Mouse (Mus musculus) liver, embryonic 14.5 days (tissue): ENCODE data around the gene Rtf2.

Source experiments
- CTCF ChIP-seq: IDR thresholded peaks from 2 replicates; pipeline ENCODE4 v1.5.1; 2016; ENCODE audit warnings: antibody characterized with exemption, low read depth, control low read depth
- EP300 ChIP-seq: IDR thresholded peaks from 2 replicates; pipeline ENCODE4 v1.6.1; 2016; ENCODE audit warnings: antibody characterized with exemption, low read depth

- TF ChIP-seq EP300 (no peak), CTCF (no peak)
Observed at GRCm38 (mm10) chr2:172440640-172441005, 267 bp downstream of the Rtf2 start.
